Mouse (Mus musculus) liver, adult 2 months (tissue): ENCODE data around the gene Mrpl47.

Experiments
- CTCF ChIP-seq: fragments of 200-500 bp; IDR thresholded peaks from 2 replicates; pipeline ENCODE4 v1.5.1; 2011; ENCODE audit warnings: low read depth, low read length, control low read depth
- POLR2A ChIP-seq: fragments of 200-500 bp; IDR thresholded peaks from 2 replicates; pipeline ENCODE4 v1.6.1; 2011; ENCODE audit warnings: low read length, control low read depth; ENCODE audit not compliant: insufficient read depth; ENCODE audit errors: extremely low read depth

- no peak for TF ChIP-seq CTCF
- no peak for TF ChIP-seq POLR2A
Measured at GRCm38 (mm10) chr3:32709388-32709787, 28.0 kb downstream of the Mrpl47 start.
